Mouse (Mus musculus) heart, postnatal 0 days (tissue): ENCODE results near the gene Rere.

Experiments used
- CTCF ChIP-seq: IDR thresholded peaks from 2 replicates; pipeline ENCODE4 v1.5.1; 2016; ENCODE audit warnings: antibody characterized with exemption, control low read depth, low read depth
- EP300 ChIP-seq: IDR thresholded peaks from 2 replicates; pipeline ENCODE4 v1.6.1; 2016; ENCODE audit warnings: antibody characterized with exemption, low read depth

GRCm38 (mm10) chr4:150570793-150571192 is 289.3 kb downstream of the Rere start:
- TF ChIP-seq CTCF, result no peak
- TF ChIP-seq EP300, result no peak
